Mouse (Mus musculus): Measurements from ENCODE around the gene Cblc.

The Cblc gene

DNA sequence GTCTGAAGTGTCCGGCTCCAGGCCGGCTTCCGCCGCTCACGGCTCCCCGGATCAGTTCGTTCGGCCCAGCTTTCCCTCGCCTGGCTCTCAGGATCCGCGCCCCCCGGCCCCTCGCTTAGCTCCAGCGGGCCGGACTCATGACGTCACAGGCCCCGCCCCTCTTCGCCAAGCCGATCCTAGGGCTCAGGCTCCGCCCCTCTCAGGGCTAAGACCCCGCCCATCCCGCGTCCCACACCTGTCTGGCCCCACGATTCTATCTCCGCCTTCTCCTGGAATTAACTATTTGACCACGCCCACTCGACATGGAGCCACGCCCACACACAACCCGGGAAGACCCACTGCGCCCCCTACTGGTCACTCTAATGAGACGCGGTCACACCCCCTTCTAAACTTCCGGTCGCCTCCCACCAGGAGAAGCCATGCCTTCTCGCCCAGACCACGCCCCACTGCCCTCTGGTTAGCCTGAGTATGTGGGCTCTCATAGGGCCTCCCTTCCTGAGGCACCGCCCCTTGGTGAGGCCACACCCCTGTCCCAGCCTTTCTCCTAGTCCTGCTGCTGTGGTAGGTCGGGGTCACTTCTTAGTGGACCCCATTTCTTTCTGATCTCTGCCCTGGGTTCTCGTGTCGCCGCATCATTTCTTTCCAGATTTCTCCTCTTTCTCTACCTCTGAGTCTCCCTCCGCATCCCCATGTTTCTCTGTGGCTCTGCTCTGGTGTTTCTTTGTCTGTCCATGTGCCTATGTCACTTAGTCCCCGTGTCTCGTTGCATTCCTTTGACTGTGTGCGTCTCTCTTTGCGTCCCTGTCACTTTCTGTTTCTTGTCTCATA lies 47.0 kb downstream of the Cblc start:
- peak; percentile 65 for DNase-seq

DNA sequence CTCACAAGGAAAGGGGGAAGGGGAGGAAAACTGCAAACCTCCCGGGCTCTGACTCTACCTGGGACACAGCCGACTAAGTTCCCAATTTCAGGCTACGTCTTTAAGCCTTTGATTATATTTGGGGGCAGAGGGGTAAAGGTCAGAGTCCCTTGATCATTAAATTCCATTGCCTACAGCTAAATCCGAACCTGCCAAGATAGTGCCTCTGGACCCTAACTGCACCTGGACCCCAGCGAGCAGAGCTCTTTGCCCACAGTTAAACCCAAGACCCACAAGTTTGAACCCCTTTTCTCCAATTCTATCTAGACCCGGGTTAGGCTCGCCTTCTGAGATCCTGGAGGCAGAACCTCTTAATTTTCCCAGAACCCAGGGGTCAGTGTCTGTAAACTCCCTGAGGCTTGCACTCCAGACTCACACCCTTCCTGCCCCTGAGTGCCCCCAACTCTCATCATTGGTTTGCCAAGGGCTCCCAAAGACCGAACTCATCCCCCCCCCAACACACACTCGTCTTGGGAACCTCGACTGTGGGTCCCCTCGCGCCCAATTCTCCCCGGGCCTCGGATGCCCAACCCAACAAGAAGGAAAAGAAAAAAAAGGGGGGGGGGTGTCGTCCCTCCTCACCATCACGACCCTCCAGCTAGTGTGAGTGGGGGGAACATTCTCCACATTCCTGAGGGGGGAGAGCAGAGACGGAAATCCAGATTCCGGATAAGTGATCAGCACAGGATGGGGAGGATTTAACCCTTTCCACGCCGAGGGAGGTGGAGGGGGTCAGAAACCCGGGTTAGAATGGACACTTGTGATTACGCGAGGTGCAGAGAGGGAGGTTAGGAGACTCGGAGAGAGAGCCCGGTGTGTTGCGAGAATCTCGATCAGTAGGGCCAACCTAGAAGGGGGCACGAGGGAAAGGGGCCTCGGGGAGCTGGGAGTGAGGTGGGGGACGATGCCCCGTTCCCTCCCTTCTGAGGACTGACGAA lies 48.1 kb downstream of the Cblc start:
- DNase-seq = no peak

DNA sequence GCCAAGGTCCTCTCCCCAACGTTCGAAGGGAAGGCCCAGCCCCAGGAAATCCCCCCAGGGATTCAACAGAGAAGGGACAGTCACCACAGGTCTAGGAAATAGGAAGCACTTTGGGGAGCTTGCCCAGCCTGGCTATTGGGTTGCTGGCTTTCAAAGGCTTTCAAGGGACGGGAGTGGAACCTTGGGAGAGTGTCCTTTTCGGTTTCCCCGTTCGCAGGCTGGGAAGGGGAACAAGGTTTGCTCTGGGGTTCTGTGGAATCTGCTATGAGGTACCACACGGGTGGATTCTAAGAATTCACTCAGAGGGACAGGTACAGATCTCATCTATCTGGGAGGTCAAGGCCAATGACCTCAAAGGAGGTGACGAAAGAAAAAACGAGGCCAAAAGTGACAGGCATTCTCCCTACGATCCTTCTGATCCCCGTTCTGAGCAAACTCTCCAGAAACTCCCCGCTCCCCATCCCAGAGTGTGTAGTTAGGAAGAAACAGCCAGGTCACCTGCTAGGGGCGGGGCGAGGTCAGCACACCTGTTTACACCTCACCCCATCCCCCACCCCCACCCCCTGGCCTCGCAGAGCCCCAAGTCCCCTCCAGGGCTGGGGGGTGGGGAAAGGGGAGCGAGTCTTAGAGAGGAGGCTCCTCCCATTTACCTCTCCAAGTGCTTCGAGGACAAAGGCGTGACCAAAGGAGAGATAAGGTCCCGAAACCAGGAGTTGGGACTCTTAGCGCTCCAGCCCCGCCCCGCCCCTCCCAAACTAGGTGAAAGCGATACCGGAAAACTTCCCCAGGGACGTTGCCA lies 49.0 kb downstream of the Cblc start:
- DNase-seq = no peak

DNA sequence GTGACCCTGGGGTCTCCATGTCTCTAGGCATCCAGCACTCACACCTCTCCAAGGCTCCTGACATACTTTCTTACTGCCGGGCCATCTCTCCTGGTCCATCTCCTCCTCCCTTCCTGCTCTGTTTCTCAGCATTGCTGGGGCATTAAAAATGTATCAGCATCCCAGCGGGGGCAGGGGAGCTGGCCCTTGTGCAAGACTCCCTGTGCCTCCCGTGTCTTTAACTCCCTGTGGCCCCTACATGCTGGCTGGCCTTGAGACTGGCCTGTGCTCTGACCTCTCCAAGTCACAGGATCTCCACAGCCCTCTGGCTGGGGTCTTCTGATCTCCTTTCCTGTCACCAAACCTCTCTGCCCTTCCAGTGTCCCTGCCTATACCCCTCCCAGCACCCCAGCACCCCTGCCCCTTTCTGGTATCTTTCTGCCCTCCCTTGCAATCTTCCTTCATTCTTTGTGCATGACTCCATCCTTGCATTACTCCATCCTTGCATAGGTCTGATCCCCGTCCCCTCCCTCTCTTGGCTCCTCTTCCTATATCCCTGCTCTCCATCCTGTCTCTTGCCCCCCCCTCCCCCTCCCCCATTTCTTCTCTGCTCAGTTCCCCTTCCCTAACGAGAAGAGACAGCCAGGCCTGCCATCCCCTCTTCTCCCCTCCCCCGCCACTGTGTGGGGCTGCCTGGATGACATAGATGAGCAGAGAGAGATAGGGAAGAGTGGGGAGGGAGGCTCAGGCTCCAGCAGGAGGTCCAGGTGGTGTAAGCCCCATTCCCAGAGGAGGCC lies 50.0 kb downstream of the Cblc start:
- DNase-seq = no peak

DNA sequence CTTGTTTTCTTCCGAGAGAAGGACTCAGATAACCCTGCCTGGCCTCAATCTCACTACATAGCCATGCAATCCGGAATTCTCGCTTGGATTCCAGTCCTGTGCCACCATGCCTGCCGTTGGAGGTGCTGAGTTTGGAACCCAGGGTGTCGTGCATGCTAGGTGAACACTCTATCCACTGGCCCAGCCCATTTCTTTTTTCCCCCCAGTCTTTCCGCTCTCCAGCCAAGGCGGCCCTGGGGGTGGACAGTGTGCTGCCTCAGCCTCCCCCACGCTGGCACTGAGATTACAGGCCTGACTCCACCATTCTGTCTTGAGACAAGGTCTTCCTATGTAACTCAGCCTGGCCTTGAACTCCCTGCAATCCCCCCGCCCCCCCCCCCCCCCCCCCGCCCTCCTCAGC lies 50.6 kb downstream of the Cblc start:
- no peak for DNase-seq

DNA sequence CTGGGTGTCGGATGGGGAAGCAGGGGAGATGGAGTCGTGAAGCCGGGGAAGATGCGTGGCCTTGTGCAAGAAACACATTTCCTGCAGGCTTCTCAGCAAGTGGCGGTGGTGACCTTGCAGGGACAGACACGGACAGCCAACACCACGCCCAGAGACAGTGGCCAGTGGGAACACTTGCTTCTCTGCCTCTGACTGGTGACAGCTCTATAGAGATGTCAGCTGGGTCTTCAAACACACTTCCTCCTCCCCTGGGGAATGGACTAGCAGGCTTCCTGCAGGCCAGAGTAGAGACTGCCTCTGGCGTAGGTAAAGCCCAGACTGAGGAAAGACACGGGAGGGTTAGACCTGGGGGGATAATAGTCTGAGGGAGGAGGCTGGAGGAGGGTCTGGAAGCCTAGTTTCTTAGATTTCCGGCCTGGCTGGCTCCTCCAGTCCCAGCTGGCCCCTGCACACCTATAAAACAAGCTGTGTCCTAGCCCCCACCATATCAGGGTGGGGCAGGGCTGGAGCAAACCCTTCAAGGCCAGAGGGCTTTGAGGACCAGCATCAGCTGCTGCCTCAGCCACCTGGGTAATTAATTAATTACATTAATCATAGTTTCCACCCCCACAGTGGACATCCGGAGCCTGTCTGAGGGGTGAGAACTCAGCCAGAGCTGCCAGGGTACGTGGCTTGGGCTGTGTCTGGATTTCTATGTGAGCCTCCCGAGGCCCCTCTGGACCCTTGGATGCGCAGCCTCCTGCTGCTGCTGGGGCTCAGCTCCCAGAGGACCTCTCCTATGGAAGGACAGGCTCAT lies 51.8 kb downstream of the Cblc start:
- no peak for DNase-seq

DNA sequence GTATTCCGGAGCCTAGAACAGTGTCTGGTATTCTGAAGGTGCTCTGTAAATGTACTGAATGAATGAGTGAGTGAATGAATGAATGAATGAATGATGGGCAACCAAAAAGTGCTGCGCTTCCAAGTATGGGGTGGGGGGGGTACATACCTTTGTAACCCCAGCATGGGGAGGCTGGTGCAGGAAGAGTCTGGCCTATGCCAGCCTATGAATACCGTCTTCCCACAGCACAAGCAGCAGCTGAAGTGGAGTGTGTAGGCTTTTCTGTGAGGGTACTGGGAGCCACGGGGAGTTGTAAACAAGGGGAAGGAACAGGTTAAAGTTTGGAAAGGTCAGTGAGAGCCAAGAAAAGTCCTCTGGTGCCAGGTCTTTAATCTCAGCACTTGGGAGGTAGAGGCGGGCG lies 52.8 kb downstream of the Cblc start:
- DNase-seq = no peak

DNA sequence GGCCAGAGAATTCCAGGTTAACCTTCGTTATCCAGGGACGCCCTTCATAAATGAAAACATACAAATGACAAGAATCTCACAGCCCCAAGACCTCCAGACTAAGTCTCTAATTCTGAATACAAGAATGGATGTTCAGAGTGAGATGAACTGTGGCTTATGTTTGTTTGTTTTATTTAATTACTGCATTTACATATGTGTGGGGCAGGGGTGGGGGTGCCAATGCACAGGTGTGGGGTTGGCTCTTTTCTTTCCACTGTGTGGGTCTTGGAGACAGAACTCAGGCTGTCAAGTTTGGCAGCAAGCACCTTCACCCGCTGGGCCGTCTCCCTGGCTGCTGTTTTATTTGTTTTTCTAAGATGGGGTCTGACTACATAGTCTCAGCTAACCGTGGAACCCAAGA lies 54.1 kb downstream of the Cblc start:
- no peak for DNase-seq

DNA sequence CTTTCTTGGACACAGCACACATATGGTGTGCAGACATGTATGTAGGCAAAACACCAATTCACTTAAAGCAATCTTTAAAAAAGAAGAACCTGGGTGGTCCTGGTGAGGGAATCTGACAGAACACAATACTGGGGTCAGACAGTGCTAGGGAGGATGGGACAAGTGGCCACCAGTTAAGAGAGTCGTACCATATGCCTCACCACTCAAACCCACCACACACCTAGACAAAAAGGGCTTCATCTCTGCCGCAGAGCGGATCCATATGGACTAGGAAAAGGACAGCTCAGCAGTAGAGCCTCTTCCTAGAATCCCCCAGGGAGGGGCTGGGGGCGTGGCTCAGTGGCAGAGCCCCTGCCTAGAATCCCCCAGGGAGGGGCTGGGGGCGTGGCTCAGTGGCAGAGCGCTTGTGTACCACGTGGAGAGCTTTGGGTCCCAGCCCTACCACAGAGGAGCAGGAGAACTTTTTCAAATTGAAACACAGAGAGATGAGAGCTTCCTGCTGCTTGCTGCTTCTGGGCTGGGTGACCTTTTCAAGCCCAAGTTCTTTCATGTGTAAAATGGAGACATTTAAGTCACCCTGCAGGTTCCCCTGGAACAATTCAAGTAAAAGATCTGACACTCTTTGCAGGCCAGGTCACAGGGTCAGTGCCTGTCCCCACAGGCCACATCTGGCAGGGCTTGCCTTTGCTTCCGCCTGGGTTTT lies 55.1 kb downstream of the Cblc start:
- no peak for DNase-seq

DNA sequence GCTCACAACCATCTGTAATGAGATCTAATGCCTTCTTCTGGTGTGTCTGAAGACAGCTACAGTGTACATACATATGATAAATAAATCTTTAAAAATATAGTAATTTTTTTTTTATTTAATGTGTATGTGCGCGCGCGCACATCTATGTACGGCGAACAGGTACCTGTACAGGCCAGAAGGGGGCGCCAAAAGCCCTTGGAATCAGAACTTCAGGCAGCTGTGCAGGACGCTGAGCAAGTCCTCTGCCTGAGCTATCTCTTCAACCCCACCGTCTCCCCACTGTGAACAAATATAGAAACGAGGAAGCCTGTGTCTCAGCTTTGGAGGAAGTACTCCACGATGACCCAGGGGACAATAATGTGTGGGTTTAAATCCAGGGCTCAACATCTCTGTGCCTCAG lies 56.3 kb downstream of the Cblc start:
- no peak for DNase-seq

DNA sequence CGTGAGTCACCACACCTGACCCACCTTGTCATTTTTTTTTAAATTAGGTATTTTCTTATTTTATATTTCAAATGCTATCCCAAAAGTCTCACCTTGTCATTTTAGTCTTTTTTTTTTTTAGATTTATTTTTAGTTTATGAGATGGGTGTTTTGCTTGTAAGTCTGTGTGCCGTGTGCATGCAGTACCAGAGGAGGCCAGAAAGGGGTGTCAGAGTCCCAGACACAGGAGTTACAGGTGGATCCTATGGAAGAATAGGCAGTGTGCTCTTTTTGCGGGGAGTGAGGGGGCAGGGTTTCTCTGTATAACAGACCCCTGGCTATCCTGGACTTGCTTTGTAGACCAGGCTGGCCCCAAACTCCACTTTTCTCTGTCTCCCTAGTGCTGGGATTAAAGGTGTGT lies 57.8 kb downstream of the Cblc start:
- no peak for DNase-seq

DNA sequence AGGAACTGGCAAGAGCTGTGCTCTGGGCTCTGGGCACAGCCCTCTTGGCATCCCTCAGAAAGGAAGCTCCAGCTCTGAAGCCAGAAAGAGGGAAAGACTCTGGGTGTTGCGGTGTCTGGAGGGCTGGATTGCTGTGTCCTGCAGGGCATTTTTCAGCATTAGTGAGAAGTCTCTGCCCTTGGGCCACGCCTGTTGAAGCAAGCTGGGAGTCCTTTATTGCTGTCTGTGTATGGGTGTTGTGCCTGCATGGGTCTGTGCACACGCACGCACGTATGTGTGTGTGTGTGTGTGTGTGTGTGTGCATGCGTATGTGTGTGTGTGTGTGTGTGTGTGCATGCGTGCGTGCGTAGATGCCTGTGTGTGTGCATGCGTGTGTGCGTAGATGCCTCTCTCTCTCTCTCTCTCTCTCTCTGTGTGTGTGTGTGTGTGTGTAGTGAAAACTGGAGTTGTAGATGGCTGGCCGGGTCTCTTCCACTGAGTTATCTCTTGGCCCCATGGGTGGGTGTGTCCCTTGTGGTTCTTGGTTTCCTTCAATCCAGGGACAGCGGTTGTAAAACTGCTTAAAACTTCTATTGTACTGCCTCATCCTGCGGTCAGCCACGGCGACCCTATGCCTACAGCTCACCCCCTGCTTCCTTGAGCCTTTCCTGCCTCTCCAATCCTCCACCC lies 60.1 kb downstream of the Cblc start:
- DNase-seq = no peak

DNA sequence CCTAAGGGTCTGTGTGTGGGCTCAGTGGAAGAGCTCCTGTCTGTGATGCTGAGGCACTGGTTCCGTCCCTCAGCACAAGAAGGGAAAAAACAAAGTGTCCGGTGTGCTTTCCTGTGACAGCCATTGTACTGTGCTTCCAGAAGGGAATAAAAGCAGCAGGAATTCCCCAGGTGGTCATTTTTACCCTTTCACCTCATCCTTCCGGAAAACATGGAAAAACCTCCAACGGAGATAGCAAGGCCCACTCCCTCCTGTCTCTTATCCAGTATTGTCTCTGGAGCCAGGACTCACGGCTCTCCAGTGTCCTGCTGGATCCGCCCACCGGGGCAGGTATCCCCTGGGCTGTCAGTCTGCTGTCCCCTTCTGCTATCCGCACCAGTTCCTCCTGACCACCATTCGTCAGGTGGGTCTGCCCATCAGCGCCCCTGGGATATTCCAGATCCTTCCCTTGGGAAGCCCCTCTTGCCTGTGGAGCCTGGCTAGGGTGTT lies 62.4 kb downstream of the Cblc start:
- DNase-seq = no peak
